Mouse (Mus musculus) MEL (cell line): ENCODE data around the gene Dusp16. TPM values are rescaled to one million over a fixed set of nuclear protein-coding genes. Genes with fewer than 3 reads are reported as not detected.

Experiments
- DNase-seq: peaks from one replicate; pipeline ENCODE4 v3.0.0; 2011; ENCODE audit warnings: low read depth, low spot score
- H3K27ac ChIP-seq: 2 replicates; pipeline ENCODE4 v1.5.1; 2012; ENCODE audit warnings: low read depth, mild to moderate bottlenecking, control low read depth, low read length, moderate library complexity; ENCODE audit not compliant: control insufficient read depth
- H3K27me3 ChIP-seq, 2 experiments: fragments of 150-350 bp in 1 of 2; sonication (generic) in 1 of 2; 2 replicates each; pipeline ENCODE4 v1.6.1; 2012; ENCODE audit warnings: low read length in 2 of 2, mild to moderate bottlenecking in 2 of 2, improper control_type of control experiment in 1 of 2, moderate library complexity in 1 of 2; ENCODE audit not compliant: insufficient read depth in 2 of 2, control insufficient read depth in 1 of 2
- H3K36me3 ChIP-seq, 2 experiments: 2 replicates each; pipeline ENCODE4 v1.6.1; 2012 to 2014; ENCODE audit warnings: low read length in 2 of 2, improper control_type of control experiment in 1 of 2, inconsistent platforms in 1 of 2, mild to moderate bottlenecking in 1 of 2; ENCODE audit not compliant: insufficient read depth in 2 of 2, control insufficient read depth in 1 of 2
- H3K4me1 ChIP-seq, 2 experiments: fragments of 150-350 bp in 1 of 2; sonication (generic) in 1 of 2; 2 replicates each; pipeline ENCODE4 v1.6.1; 2012; ENCODE audit warnings: low read length in 2 of 2, improper control_type of control experiment in 1 of 2, mild to moderate bottlenecking in 1 of 2; ENCODE audit not compliant: insufficient read depth in 2 of 2, control insufficient read depth in 1 of 2
- H3K4me3 ChIP-seq, 2 experiments: fragments of 150-350 bp in 1 of 2; sonication (generic) in 1 of 2; 2 replicates each; pipeline ENCODE4 v1.5.1; 2012; ENCODE audit warnings: low read depth in 2 of 2, low read length in 2 of 2, mild to moderate bottlenecking in 2 of 2, moderate library complexity in 2 of 2, control low read depth in 1 of 2, improper control_type of control experiment in 1 of 2; ENCODE audit not compliant: control insufficient read depth in 1 of 2, insufficient read depth in 1 of 2
- H3K79me2 ChIP-seq: 2 replicates; pipeline ENCODE4 v1.6.1; 2012; ENCODE audit warnings: mild to moderate bottlenecking, low read length, moderate library complexity; ENCODE audit not compliant: control insufficient read depth, poor library complexity, insufficient read depth
- H3K9ac ChIP-seq: 2 replicates; pipeline ENCODE4 v1.6.1; 2012; ENCODE audit warnings: low read depth, mild to moderate bottlenecking, control low read depth, low read length, moderate library complexity; ENCODE audit not compliant: control insufficient read depth, poor library complexity, severe bottlenecking
- H3K9me3 ChIP-seq: fragments of 150-350 bp; sonication (generic); replicated peaks from 2 replicates; pipeline ENCODE4 v1.6.1; 2012; ENCODE audit warnings: mild to moderate bottlenecking, low read length, improper control_type of control experiment, moderate library complexity; ENCODE audit not compliant: insufficient read depth
- BHLHE40 ChIP-seq: IDR thresholded peaks from 2 replicates; pipeline ENCODE4 v1.6.1; 2012; ENCODE audit warnings: low read depth, mild to moderate bottlenecking, inconsistent platforms, low read length, improper control_type of control experiment, borderline replicate concordance
- CHD1 ChIP-seq: IDR thresholded peaks from 2 replicates; pipeline ENCODE4 v1.6.1; 2012; ENCODE audit warnings: low read depth, mild to moderate bottlenecking, inconsistent platforms, low read length, improper control_type of control experiment
- CHD2 ChIP-seq: IDR thresholded peaks from 2 replicates; pipeline ENCODE4 v1.6.1; 2011; ENCODE audit warnings: low read length, improper control_type of control experiment
- GATA1 ChIP-seq: IDR thresholded peaks from 2 replicates; pipeline ENCODE4 v1.6.1; 2011; ENCODE audit warnings: low read depth, low read length, improper control_type of control experiment
- JUND ChIP-seq: IDR thresholded peaks from 2 replicates; pipeline ENCODE4 v1.6.1; 2011; ENCODE audit warnings: low read depth, mild to moderate bottlenecking, improper control_type of control experiment, low read length
- KAT2A ChIP-seq: conservative IDR thresholded peaks from 2 replicates; pipeline ENCODE4 v1.6.1; 2012; ENCODE audit warnings: low read depth, low read length, improper control_type of control experiment, inconsistent platforms
- MAX ChIP-seq: IDR thresholded peaks from 2 replicates; pipeline ENCODE4 v1.6.1; 2011; ENCODE audit warnings: low read length, improper control_type of control experiment
- MEF2A ChIP-seq: IDR thresholded peaks from 2 replicates; pipeline ENCODE4 v1.6.1; 2014; ENCODE audit warnings: low read depth, mild to moderate bottlenecking, inconsistent platforms, low read length, improper control_type of control experiment; ENCODE audit not compliant: poor library complexity, insufficient replicate concordance, severe bottlenecking; ENCODE audit errors: extremely low read depth
- MYB ChIP-seq: IDR thresholded peaks from 2 replicates; pipeline ENCODE4 v1.6.1; 2011; ENCODE audit warnings: mild to moderate bottlenecking, low read depth, low read length, improper control_type of control experiment
- MYC ChIP-seq: IDR thresholded peaks from 2 replicates; pipeline ENCODE4 v1.6.1; 2011; ENCODE audit warnings: low read depth, mild to moderate bottlenecking, low read length, improper control_type of control experiment, moderate library complexity
- POLR2A ChIP-seq, 2 experiments: IDR thresholded peaks; 2 replicates each; pipeline ENCODE4 v1.6.1; 2011 to 2012; ENCODE audit warnings: low read length in 2 of 2, mild to moderate bottlenecking in 2 of 2, control low read depth in 1 of 2, improper control_type of control experiment in 1 of 2, low read depth in 1 of 2, moderate library complexity in 1 of 2; ENCODE audit not compliant: control insufficient read depth in 1 of 2, insufficient read depth in 1 of 2, poor library complexity in 1 of 2
- RAD21 ChIP-seq: IDR thresholded peaks from 2 replicates; pipeline ENCODE4 v1.6.1; 2011; ENCODE audit warnings: mild to moderate bottlenecking, low read depth, low read length, improper control_type of control experiment
- RCOR1 ChIP-seq: IDR thresholded peaks from 2 replicates; pipeline ENCODE4 v1.6.1; 2012; ENCODE audit warnings: low read depth, mild to moderate bottlenecking, inconsistent platforms, low read length, improper control_type of control experiment
- SIN3A ChIP-seq: IDR thresholded peaks from 2 replicates; pipeline ENCODE4 v1.6.1; 2012; ENCODE audit warnings: low read length, improper control_type of control experiment, inconsistent platforms
- ZC3H11A ChIP-seq: IDR thresholded peaks from 2 replicates; pipeline ENCODE4 v1.6.1; 2012; ENCODE audit warnings: low read depth, mild to moderate bottlenecking, inconsistent platforms, low read length, improper control_type of control experiment
- ZKSCAN1 ChIP-seq: IDR thresholded peaks from 2 replicates; pipeline ENCODE4 v1.6.1; 2012; ENCODE audit warnings: low read depth, mild to moderate bottlenecking, inconsistent platforms, low read length, improper control_type of control experiment, moderate library complexity
- ZMIZ1 ChIP-seq: IDR thresholded peaks from 2 replicates; pipeline ENCODE4 v1.6.1; 2012; ENCODE audit warnings: low read depth, mild to moderate bottlenecking, inconsistent platforms, low read length, improper control_type of control experiment, moderate library complexity
- ZNF384 ChIP-seq: IDR thresholded peaks from 2 replicates; pipeline ENCODE4 v1.6.1; 2012; ENCODE audit warnings: low read depth, mild to moderate bottlenecking, inconsistent platforms, low read length, improper control_type of control experiment
- polyA plus RNA-seq, 2 experiments: library from polyadenylated mRNA; stranded (reverse) in 1 of 2; unstranded in 1 of 2; fragments of >175 nt in 1 of 2; fragments of >200 nt in 1 of 2; gene quantifications; 2 replicates each; pipeline versions ENCODE4 v1.2.1 to v1.2.4; 2012; ENCODE audit warnings: low replicate concordance in 2 of 2, low read depth in 1 of 2; ENCODE audit not compliant: insufficient read length in 2 of 2, insufficient read depth in 1 of 2, missing spikeins in 1 of 2
- total RNA-seq: library from RNA; depleted of rRNA; stranded (reverse); fragments of 300-350 nt; gene quantifications from 2 replicates; pipeline ENCODE4 v1.2.3, GENCODE M21; 2012

Gene Dusp16
- total and polyA plus RNA-seq, 3 experiments: 1.9 to 6.9 TPM; not detected in 1

GRCm38 (mm10) chr6:134718668-134719065, 73.8 kb downstream of the Dusp16 start:
- no peaks in the 10 kb centered on the region for H3K27me3 ChIP-seq
- no peak overlapping the region for H3K27ac ChIP-seq
- no peak for TF ChIP-seq CHD2
- TF ChIP-seq KAT2A: no peak
- TF ChIP-seq ZNF384: no peak
- TF ChIP-seq MYC: no peak
- TF ChIP-seq SIN3A: no peak
- TF ChIP-seq ZKSCAN1: no peak
- no peak for TF ChIP-seq RAD21
- no peak for TF ChIP-seq BHLHE40
- TF ChIP-seq RCOR1: no peak
- no peak for TF ChIP-seq JUND
- TF ChIP-seq ZC3H11A: no peak
- no peak for TF ChIP-seq CHD1
- TF ChIP-seq MEF2A: no peak
- TF ChIP-seq, all 39 proteins: peak for 0
- Histone ChIP-seq H3K9ac (no peak overlapping the region), H3K9me3 (no peaks in the 10 kb centered on the region), H3K4me1 (peaks cover 0 to 10% of the 10 kb centered on the region in 2 experiments; a peak in 1 of 4 replicates), H3K4me3 (no peak overlapping the region), H3K36me3 (peaks cover 0 to 11% of the 10 kb centered on the region in 2 experiments; a peak in 3 of 4 replicates), H3K79me2 (no peaks in the 10 kb centered on the region)
- DNase-seq: no peak

DNA sequence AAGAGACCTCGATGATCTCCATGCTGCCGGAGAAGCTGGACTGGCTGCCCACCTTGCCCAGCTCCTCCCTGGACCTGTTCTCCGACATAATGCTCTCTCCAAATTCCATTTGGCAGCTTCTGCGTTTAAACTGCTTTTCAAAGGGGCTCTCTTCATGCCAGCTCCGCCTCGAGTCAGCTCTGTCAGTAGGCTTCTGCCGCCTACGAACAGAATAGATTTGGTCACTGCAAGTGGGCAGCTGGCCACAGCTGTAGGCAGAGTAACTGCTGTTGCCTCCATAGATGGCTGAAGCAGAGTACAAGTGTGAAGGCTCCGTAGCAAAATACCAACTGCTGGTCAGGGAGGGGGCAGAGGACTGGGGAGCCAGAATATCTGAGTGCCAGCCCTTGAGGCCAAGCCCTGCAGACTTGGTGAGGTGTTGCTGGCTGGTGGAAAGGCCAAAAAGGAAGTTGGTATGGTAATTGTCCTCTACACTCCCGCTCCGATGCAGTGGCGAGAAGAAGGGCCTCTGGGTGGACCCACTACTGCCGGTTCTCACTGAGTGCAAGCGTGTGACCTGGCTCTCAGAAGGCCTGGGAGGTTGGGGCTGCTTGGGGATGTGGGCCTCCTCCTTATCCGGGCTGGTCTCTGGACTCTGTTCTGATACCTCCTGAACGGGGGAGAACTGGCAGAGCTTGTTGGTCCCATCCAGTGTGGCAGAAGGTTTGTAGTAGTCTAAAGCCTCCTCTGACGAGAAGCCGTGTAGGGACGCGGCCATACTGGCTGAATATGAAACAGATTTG, 74.3 kb downstream of the Dusp16 start:
- Histone ChIP-seq H3K79me2 (no peaks in the 10 kb centered on the region), H3K27me3 (no peaks in the 10 kb centered on the region), H3K9me3 (no peaks in the 10 kb centered on the region), H3K27ac (no peak overlapping the region), H3K36me3 (peaks cover 0 to 11% of the 10 kb centered on the region in 2 experiments; a peak in 3 of 4 replicates), H3K4me3 (no peak overlapping the region), H3K9ac (no peak overlapping the region), H3K4me1 (peaks cover 0 to 10% of the 10 kb centered on the region in 2 experiments; a peak in 1 of 4 replicates)
- TF ChIP-seq GATA1: no peak
- TF ChIP-seq MYB: no peak
- TF ChIP-seq JUND: no peak
- no peak for TF ChIP-seq SIN3A
- TF ChIP-seq MAX: no peak
- TF ChIP-seq POLR2A (IDR thresholded peaks at IDR 0.05; ENCODE audit: control insufficient read depth in 1 of 2, insufficient read depth in 1 of 2, low read depth in 1 of 2, low read length in 2 of 2, poor library complexity in 1 of 2): no peak
- no peak for TF ChIP-seq ZC3H11A
- no peak for TF ChIP-seq ZMIZ1
- no peak for DNase-seq
